Mouse (Mus musculus) kidney, adult 18-20 months (tissue): ENCODE results near the gene Gdf15.

Experiments
- DNase-seq: peaks from one replicate; pipeline ENCODE4 v3.0.0; 2021

Gdf15 gene

GRCm38 (mm10) chr8:70632346-70632892, at the start of gene Gdf15:
Gene Gdf15, minus strand, starts transcription at chr8:70632456.
- peak; percentile 12 for DNase-seq

- DNase-seq = no peak
Measured at GRCm38 (mm10) chr8:70681410-70681809, 49.2 kb upstream of the Gdf15 start.

GRCm38 (mm10) chr8:70680039-70680438, 47.8 kb upstream of the Gdf15 start:
- DNase-seq = peak; percentile 80

- DNase-seq = no peak
Measured at GRCm38 (mm10) chr8:70679404-70679803, 47.1 kb upstream of the Gdf15 start.

- no peak for DNase-seq
Measured at GRCm38 (mm10) chr8:70678679-70679078, 46.4 kb upstream of the Gdf15 start.

- peak; percentile 54 for DNase-seq
Measured at GRCm38 (mm10) chr8:70677451-70678080, 45.3 kb upstream of the Gdf15 start.

GRCm38 (mm10) chr8:70675336-70675735, 43.1 kb upstream of the Gdf15 start:
- no peak for DNase-seq

GRCm38 (mm10) chr8:70674716-70675115, 42.5 kb upstream of the Gdf15 start:
- no peak for DNase-seq

- DNase-seq = no peak
Measured at GRCm38 (mm10) chr8:70674109-70674508, 41.9 kb upstream of the Gdf15 start.

- DNase-seq = peak; percentile 99
Measured at GRCm38 (mm10) chr8:70673079-70673856, 41.0 kb upstream of the Gdf15 start, which contains the start of gene Lsm4. Gene Lsm4, plus strand, starts transcription at chr8:70673248.

- DNase-seq = no peak
Measured at GRCm38 (mm10) chr8:70672325-70673078, 40.2 kb upstream of the Gdf15 start.

- DNase-seq = peak; percentile 50
Measured at GRCm38 (mm10) chr8:70671615-70672324, 39.5 kb upstream of the Gdf15 start.

GRCm38 (mm10) chr8:70667071-70667470, 34.8 kb upstream of the Gdf15 start:
- DNase-seq = peak; percentile 70

GRCm38 (mm10) chr8:70665599-70665998, 33.3 kb upstream of the Gdf15 start:
- DNase-seq = peak; percentile 80

- DNase-seq = no peak
Measured at GRCm38 (mm10) chr8:70664631-70665030, 32.4 kb upstream of the Gdf15 start.

GRCm38 (mm10) chr8:70663691-70664090, 31.4 kb upstream of the Gdf15 start:
- DNase-seq = no peak

- DNase-seq = no peak
Measured at GRCm38 (mm10) chr8:70660273-70660725, 28.0 kb upstream of the Gdf15 start, which contains the start of gene Pgpep1. Gene Pgpep1, minus strand, starts transcription at chr8:70660388.

- DNase-seq = peak; percentile 95
Measured at GRCm38 (mm10) chr8:70659604-70660272, 27.5 kb upstream of the Gdf15 start.

GRCm38 (mm10) chr8:70658897-70659603, 26.8 kb upstream of the Gdf15 start:
- no peak for DNase-seq

GRCm38 (mm10) chr8:70657739-70658138, 25.5 kb upstream of the Gdf15 start:
- DNase-seq = no peak

GRCm38 (mm10) chr8:70657214-70657613, 25.0 kb upstream of the Gdf15 start:
- no peak for DNase-seq
